Mouse (Mus musculus) hematopoietic multipotent progenitor cell, adult 10-12 weeks (in vitro differentiated cells): ENCODE data around the gene Tspan12. TPM values are rescaled to one million over a fixed set of nuclear protein-coding genes. Genes with fewer than 3 reads are reported as not detected.

Experiments
- polyA plus RNA-seq: library from polyadenylated mRNA; stranded (reverse); fragments of >175 nt; gene quantifications from 2 replicates; pipeline ENCODE4 v1.2.3, GENCODE M21; 2012; ENCODE audit warnings: low replicate concordance

Tspan12 gene
- polyA plus RNA-seq: 0.37 TPM in 1 of 2 replicates, not detected in the other

GRCm38 (mm10) chr6:21852344-21852785 lies at the start of gene Tspan12:
Gene Tspan12 (minus strand): TSS chr6:21852515.

Other genes starting within 250 kb of the Tspan12 start
- 1.1 and 18.8 TPM in 2 replicates for gene Ing3, start 97.1 kb upstream of the Tspan12 start, polyA plus RNA-seq
- gene Cped1, start 133.4 kb upstream of the Tspan12 start, polyA plus RNA-seq: 0.03 TPM in 1 of 2 replicates, not detected in the other